Mouse (Mus musculus): Measurements from ENCODE around the gene Tsku. TPM values are rescaled to one million over a fixed set of nuclear protein-coding genes. Genes with fewer than 3 reads are reported as not detected.
A peak's percentile ranks its signal among the peaks of the same experiment; 100 is the strongest.

Gene Tsku
- total RNA-seq (2021), result 10 to 100 TPM; 16.7 to 16.9 TPM
- long read RNA-seq, experiment 1, transcript Tsku-207 (2 exons, 2,310 nt), result major isoform, 17 of 29 reads
- long read RNA-seq, experiment 1, partial matches to known transcripts, result 5 of 29 reads
- long read RNA-seq, experiment 1, other reads (novel, unspliced or antisense), result 4 of 29 reads
- long read RNA-seq, experiment 2, partial matches to known transcripts, result 5 of 11 reads
- long read RNA-seq, experiment 2, other reads (novel, unspliced or antisense), result 1 of 11 reads

GRCm38 (mm10) chr7:98361063-98361652 lies at the start of gene Tsku:
Gene Tsku, minus strand, starts transcription at chr7:98361328.
- peak; percentile 86 to 89 for DNase-seq (ENCODE audit: low spot score in 2 of 2)

GRCm38 (mm10) chr7:98407615-98408014 lies 46.5 kb upstream of the Tsku start:
- peak in 1 of 2 experiments; percentile 3 for DNase-seq (ENCODE audit: low spot score in 2 of 2)

- no peak for DNase-seq (ENCODE audit: low spot score in 2 of 2)
Observed at GRCm38 (mm10) chr7:98403996-98404395, 42.9 kb upstream of the Tsku start.

GRCm38 (mm10) chr7:98402582-98403574 lies 41.8 kb upstream of the Tsku start:
- DNase-seq (ENCODE audit: low spot score in 2 of 2), result no peak

GRCm38 (mm10) chr7:98392466-98393201 lies 31.5 kb upstream of the Tsku start:
- DNase-seq (ENCODE audit: low spot score in 2 of 2), result peak; percentile 54 to 62

- no peak for DNase-seq (ENCODE audit: low spot score in 2 of 2)
Observed at GRCm38 (mm10) chr7:98391351-98391936, 30.3 kb upstream of the Tsku start.

DNA sequence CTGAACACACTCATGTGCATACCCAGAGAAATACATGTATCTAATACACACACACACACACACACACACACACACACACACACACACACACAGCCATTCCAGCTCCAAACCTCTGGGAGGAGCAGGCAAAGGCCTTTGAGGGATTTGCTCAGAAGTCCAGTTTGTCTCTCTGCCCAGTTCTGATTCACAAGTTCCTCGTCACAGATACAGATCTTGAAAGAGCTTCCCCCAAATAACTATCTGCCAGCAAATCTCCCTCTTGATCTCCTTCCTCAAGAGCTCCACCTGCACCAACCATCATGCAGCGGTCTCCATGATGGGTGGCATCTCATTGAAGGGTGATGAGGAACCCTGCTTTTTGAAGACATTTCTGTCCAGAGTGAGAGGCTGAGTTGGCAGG lies 29.4 kb upstream of the Tsku start:
- no peak for DNase-seq (ENCODE audit: low spot score in 2 of 2)

- DNase-seq (ENCODE audit: low spot score in 2 of 2), result no peak
Observed at GRCm38 (mm10) chr7:98389656-98390055, 28.5 kb upstream of the Tsku start.

DNA sequence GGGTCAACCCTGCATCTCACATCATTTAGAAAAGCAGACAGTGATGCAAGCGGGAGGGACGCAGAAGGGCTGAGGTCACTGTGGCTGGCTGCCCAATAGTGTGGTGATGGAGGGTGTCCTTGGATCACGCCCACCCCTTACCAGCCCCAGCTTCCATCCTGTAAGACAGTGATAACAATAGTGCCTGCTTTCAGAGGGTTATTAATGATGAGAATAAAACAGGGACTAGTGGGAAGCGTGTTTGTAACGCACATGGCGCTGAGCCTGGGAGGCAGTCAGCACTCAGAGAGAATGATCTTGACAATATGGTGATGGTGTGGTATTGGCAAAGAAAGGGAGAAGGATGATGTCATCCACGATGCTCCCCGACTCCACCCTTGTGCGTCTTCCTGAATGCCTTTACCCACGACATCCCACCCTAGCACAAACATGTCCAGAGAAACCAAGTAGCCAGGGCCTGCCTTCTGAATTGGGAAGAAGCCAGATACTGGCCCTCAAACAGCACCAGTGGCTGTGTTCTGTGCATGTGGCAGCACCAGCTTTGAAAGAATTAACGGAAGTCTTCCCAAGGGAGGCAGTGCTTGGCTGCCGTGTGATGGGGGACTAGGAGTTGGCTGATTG lies 27.9 kb upstream of the Tsku start:
- no peak for DNase-seq (ENCODE audit: low spot score in 2 of 2)

- DNase-seq (ENCODE audit: low spot score in 2 of 2), result no peak
Observed at GRCm38 (mm10) chr7:98387201-98387600, 26.1 kb upstream of the Tsku start.

GRCm38 (mm10) chr7:98385168-98385567 lies 24.0 kb upstream of the Tsku start:
- DNase-seq (ENCODE audit: low spot score in 2 of 2), result peak; percentile 40 to 43

DNA sequence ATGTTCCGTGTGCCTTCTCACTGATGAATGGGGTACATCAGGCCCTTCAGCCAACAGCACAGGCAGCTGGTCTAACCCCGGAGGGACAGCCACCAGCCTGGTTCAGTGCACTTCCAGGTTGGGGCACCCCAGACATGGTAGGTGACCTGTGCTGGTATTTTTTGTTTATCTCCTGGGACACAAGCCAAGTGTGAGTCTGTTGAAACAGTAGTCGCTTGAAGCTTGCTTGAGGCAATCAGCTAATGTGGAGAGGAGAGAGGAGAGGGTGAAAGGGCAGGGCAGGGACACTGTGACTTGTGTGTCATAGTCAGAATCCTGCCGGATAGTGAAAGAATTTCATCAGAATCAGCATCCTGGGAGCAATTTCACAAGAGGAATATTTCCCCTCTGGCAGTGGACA lies 22.2 kb upstream of the Tsku start:
- peak in 1 of 2 experiments; percentile 20 for DNase-seq (ENCODE audit: low spot score in 2 of 2)

DNA sequence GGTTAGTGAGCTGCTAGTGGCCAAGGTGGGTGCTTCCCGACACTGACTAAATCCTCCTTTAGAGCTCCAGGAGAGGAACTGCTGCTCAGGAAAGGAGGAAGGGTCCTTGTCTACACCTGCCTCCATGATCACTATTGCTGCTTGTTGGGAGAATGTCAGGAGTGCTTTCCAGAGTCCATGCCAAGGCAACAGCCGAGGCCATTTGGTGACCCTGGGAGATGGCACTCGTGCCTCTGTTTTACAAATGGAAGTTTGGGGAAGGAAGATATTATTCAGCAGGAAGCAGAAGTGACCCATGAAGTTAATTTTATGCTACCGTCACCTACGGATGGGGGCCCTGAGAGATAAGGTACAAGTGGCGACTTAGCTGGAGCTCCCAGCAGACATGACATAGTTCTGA lies 21.7 kb upstream of the Tsku start:
- peak in 1 of 2 experiments; percentile 16 for DNase-seq (ENCODE audit: low spot score in 2 of 2)

DNA sequence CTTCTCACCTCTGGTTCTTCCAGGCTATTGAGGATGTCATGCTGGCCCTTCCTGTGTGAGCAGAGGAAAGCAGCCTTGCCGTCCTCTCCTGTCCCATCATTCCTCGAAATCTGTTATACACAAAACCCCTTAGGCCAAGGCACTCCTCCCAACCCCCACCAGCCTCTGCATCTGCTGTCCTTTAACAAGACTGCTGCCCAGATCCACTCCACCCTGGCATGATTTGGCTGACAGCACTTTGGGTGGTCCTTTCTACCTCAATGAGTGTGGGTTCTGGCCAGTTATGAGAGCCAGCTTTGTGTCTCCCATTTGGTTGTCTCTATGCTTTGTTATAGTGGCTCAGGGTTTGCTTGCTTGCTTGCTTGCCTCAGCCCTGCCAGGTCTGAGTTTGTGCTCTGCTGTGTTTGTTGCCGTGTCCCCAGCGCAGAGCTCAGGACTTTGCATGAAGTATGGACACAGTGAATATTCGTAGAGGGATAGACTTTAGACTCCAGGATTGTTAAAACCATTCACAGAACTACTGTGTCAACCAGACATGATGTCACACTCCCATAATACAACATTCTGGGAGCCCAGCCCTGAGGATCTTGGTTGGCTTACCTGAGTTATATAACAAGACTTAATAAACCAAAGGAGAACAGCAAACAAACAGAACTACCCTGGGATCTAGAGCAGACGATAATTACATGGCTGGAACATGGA lies 19.2 kb upstream of the Tsku start:
- DNase-seq (ENCODE audit: low spot score in 2 of 2), result peak in 1 of 2 experiments; percentile 11

DNA sequence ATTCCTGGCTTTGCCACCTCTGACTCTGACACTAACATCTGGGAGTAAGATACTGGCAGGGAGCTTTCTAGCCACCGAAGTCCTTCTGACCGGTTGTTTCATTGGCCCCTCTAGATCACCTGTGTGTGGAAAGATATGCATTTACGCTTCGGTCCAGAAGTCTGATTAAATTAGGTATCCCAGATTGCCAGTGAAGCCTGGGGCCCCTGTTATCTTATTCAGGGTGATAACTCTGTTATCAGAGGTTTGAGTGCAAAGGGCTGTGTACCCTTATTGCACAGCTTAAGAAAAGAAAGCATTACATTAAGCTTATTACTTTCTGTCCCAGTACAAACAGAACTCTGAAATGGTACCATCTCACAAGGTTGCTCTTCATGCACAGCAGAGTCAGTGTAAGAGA lies 18.1 kb upstream of the Tsku start:
- DNase-seq (ENCODE audit: low spot score in 2 of 2), result peak in 1 of 2 experiments; percentile 12

GRCm38 (mm10) chr7:98377257-98377656 lies 16.1 kb upstream of the Tsku start:
- DNase-seq (ENCODE audit: low spot score in 2 of 2), result no peak

DNA sequence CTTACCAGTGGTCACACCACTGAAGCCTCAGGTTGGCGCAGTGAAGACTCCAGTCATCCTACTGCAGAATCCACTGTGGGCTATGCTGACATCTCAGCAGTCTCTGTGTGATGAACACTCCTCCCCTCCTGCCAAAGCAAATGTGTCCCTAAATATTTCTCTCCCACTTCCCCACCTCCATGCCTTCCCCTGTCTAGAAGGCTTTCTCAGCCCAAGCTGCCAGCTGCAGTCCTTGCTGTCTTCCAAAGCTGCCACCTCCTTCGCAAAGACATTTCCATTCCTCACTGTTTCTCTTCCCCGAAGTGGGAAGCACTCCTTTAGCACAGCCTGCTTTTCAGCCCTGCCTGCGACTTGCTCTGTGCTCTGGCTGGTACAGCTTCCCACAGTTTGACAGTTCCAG lies 10.0 kb upstream of the Tsku start:
- no peak for DNase-seq (ENCODE audit: low spot score in 2 of 2)

GRCm38 (mm10) chr7:98369762-98370369 lies 8.7 kb upstream of the Tsku start:
- no peak for DNase-seq (ENCODE audit: low spot score in 2 of 2)

- DNase-seq (ENCODE audit: low spot score in 2 of 2), result no peak
Observed at GRCm38 (mm10) chr7:98361662-98362061, 534 bp upstream of the Tsku start.
